Mouse (Mus musculus): ENCODE results near the gene S100a10. TPM values are rescaled to one million over a fixed set of nuclear protein-coding genes. Genes with fewer than 3 reads are reported as not detected.
"Not testable (repeated sequence)": the region's sequence is repeated elsewhere in the genome, so short reads cannot be mapped to it uniquely, and the experiment has no call there.

The S100a10 gene
- total RNA-seq (2021): 10 to 100 TPM; 66.3 to 71.8 TPM
- long read RNA-seq, transcript S100a10-201 (3 exons, 685 nt): major isoform, 55 of 55 reads
- long read RNA-seq, partial matches to known transcripts: 0 of 55 reads
- long read RNA-seq, other reads (novel, unspliced or antisense): 0 of 55 reads

DNA sequence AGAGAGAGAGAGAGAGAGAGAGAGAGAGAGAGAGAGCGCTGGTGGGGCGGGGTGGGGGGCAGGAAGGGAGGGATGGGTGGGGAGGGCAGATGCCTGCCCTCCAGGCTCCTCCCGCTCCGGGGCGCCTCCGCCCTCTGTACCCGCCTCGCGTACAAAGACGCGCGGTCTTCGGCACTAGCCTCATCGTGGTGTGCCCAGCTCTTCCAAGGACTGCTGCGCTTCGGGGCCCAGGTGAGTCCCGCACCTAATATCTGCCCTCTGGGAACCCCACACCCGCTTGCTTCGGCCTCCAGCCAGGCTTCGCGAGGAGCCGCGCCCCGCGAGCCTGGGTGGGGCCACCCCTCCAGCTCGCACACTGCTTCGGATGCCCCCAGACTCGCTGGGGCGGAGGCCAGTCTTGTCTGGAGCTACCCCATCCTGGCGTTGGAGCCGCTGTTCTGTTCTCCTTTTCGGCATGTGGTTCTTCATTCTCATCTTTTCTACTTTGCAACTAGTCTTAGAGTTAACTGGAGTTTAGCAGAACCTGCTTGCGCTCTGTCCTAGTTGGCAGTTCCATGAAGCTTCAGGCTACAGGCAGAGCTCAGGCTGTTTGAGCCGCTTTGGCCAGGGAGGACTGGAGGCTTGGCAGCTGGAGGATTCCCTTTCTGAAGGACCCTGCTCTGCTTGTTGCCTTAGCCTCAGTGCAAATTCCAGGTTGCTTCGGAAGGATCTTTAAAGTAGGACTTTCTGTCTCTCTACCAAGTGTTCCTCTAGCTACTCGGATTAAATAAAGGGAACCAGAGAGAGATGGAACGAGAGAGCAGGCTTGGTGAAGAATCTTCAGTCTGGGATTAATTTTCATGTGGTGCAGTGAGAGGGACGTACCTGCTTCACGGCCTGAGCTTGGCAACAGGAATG lies at the start of gene S100a10:
TSS of gene S100a10 (plus strand) at position 100 of the 897 bp plus-strand sequence.
- DNase-seq (ENCODE audit: low spot score in 2 of 2): peak; percentile 18 to 29

DNA sequence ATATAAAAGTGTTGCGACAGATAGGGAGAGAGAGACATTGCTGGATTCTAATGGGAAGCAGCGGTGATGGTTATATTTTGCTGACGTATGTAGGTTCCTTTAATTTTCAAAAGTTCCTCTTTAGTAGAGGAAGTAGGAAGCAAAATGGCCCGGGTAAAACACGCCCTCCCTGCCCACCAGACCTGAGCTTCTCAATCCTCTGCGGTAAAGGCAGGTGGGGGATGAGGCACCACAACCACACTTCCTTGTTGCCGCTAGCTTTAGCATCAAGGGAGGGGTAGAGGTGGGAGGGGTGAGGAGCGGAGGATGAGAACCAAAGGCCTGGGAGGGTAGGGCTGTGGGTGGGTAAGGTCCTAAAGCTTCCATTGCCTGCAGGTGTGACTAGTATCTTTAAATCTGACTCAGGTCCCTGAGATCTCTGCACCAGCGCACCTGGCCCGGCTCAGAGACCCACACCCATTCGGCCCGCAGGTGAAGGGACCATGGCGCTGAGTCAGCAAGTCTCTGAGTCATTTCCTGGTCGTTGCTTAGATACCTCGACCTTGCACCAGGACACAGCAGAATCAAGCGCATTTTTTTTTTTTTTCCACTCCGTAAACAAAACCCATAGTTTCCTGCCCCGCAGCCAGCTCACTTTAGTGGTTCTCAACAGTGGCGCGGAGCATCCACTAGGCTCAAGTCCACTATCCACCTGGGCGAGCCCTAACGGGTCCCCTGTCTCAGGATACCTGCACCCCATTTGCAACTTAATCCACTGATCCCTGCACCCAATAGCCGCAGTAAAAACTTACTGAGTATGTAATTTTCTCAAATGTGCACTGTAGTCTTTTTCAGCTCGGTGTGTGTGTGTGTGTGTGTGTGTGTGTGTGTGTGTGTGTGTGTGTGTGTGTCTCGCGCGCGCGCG lies 48.7 kb upstream of the S100a10 start:
- no peak for DNase-seq (ENCODE audit: low spot score in 2 of 2)

DNA sequence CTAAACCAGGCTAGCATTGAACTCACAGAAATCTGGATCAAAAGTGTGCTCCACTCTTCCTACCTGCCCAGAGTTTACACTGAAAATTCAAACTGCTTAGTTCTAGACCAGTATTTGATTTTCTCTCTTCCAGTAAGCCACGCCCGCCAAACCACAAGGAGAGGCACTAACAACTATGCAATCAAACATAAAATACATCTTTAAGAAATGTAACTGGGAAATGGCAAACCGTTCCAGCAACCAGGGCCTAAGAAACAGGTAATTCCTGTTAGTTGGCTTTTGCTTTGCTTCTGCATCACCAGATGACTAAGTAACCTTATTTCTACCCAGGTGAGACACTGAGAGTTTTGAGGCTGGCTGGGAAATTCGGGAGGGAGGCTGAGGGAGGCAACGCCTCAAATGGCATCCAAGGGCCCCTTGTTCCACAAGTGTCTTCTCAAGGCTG lies 48.0 kb upstream of the S100a10 start:
- DNase-seq (ENCODE audit: low spot score in 2 of 2): no peak

DNA sequence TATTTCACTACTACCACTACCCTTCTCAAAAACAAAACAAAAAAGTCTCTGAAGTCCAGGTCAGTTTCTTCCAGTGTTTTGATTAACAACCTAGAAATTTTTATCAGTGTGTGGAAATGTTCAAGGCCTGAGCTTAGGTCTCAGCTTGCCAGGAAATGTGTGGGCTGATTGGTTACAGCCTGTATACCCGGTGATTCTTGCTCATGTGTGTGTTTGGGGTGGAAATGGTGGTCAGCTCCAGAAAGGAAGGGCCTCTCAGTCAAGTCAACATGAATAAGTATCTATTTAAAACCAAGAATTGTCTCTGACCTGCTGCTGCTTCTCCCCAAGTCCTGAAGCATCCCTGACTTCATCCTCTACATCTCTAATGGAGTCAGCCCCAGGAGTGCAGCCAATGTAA lies 45.6 kb upstream of the S100a10 start:
- no peak for DNase-seq (ENCODE audit: low spot score in 2 of 2)

DNA sequence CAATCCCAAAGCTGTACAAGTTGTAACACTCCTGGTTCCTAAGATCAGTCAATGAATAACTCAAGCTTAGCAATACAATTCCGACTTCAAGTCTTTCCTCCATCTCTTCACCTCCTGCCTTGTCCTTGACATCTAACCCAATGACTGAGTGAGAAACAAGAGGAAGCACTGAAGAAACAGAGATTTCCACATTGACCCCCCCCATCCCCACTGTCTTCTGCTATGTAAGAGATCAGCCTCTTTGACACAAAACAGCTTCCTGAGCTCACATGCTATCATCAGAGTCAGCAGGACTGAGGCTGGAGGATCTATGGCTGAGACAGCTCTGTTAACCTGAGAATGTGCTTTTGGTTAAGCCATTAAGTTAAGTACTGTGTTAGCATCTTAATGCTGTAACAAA lies 43.8 kb upstream of the S100a10 start:
- DNase-seq (ENCODE audit: low spot score in 2 of 2): no peak

DNA sequence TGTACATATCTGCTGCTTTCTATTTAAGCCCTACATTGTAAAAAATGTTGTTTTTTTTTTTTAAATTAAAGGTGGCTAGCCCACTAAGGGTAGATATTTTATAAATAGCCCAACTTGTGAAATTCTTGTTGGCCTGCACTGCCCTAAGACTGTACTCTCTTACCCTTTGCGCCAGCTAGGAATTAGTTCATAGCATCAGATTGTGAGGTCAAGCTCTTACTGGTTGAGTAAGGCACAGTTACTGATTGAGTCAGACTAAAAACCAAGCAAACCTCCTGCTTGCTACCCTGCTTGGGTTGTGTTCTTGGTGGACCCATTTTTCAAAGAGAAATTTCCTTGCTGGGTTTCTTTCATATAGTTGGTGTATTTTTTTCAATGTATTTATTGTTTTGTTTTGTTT lies 43.1 kb upstream of the S100a10 start:
- no peak for DNase-seq (ENCODE audit: low spot score in 2 of 2)

DNA sequence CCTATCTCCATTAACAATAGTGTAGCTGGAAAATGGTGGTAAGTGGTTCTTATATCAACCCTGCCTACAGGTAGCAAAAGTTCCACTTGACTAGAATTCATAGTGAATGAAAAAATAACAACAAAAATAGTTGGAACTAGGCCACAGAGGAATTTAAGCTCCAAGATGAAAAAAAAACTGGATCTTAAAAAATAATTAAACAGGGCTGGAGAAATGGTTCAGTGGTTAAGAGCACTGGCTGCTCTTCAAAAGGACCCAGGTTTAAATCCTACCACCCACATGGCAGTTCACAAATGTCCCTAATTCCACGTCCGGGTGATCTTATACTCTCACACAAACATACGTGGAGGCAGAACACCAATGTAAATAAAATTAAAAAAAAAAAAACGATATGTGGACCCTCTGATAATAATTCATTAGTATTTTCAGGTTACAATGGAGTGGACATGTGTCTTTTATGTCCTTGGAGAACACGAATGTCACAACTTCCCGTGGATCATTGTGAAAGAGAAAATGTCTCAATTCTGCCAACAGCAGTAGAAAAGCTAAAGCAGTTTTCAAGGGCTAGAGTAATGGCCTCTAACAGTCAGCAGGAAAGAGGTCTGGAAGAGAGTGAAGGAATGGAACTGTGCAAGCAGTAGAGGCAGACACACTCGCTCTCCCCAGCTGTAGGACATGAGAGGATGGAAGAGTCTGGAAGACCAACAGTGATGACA lies 42.3 kb upstream of the S100a10 start:
- no peak for DNase-seq (ENCODE audit: low spot score in 2 of 2)

DNA sequence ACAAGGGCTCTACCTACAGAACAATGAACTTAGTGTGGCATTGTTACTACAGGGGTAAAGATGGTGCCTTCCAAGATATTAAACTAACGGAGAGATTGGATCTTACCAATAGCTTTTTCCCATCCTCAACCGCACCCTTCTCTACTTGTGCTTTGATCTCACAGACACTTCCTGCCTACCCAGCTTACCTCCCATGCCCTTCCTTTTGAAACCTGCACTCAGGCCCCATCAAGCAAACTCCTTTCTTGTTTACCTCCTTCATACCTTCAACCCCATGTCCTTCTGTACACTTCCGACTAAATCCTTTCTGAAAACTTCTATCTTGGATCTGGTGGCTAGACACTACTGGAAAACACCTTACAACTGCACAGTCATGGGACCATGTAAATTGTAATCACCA lies 40.3 kb upstream of the S100a10 start:
- no peak for DNase-seq (ENCODE audit: low spot score in 2 of 2)

DNA sequence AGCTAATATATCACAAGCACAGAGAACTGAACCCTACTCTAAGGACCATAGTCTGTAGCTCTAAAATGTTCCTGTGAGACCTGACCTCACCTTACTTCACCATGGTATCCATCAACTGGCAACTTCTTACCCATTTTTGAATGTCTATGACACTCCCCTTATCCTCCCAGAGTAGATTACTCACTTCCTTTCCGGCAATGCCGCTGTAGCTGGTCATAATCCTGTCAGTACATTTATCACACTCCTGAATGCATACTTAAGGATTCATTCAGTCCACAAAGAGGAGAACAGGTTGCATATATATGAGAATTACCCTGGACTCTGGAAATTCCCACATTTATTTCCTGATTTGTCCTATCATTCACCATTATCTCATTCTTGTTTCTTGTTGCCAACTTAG lies 37.5 kb upstream of the S100a10 start:
- DNase-seq (ENCODE audit: low spot score in 2 of 2): no peak

DNA sequence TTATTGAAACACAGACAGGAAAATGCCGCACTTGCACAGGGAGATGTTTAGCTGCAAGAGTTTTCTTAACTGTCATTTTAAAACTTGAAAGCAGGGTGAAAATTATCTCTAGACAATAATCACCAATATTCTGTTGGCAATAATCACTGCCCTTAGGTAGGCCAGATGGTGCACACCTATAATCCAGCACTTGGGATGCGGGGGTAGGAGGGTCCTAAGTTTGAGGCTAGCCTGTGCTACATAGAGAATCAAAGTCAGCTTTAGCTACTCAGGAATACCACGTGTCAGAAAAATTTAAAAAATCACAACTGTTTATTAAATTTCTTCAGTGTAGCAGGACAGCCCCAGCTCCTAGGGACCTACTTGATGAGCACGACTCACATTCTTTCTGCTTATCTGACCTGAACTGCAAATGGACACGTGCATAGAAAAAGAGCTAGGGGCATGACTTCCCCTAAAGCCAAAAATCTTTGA lies 35.0 kb upstream of the S100a10 start:
- DNase-seq (ENCODE audit: low spot score in 2 of 2): no peak

DNA sequence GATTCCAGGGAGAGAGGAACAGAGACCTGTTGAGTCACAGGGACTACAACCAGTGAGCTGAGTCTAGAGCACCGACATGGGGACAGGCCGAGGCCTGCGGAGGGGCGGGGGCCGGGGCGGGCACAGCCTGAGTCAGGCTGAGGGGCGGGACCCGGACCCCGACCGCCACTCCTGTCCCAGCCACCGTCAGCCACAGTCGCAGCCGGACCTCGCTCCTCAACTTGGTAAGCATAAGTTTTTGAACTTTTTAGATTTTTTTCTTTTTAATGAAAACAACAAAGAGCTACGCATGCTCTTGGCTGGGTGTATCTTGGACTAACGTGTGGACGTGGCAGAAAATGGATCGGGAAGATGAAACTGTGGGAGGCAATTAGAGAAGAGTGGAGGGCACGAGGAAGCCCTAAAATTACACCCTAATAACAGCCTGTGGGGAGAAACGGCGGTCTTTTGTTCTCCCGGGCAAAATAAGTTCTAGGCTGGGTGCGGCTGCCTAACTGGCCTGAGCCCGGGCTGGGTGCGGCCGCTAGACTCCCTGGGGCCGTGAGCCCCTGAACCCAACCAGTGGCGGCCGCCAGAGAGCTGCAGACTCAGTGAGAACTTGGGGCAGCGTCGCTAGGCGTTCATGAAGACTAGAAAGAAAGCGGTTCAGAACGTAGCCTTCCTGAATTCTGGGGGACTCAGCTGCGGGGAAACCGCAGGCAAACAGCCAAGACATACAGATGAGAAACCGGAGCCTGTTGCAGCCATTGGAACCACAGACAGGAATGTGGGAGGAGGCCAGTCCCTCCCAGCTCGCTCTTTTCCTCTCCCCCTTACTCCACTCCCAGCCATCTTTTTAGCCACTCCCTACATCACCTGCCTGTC lies 34.3 kb upstream of the S100a10 start, which contains the start of gene S100a11:
TSS of gene S100a11 (plus strand) at position 159 of the 864 bp plus-strand sequence.
- DNase-seq (ENCODE audit: low spot score in 2 of 2): peak; percentile 6 to 19

DNA sequence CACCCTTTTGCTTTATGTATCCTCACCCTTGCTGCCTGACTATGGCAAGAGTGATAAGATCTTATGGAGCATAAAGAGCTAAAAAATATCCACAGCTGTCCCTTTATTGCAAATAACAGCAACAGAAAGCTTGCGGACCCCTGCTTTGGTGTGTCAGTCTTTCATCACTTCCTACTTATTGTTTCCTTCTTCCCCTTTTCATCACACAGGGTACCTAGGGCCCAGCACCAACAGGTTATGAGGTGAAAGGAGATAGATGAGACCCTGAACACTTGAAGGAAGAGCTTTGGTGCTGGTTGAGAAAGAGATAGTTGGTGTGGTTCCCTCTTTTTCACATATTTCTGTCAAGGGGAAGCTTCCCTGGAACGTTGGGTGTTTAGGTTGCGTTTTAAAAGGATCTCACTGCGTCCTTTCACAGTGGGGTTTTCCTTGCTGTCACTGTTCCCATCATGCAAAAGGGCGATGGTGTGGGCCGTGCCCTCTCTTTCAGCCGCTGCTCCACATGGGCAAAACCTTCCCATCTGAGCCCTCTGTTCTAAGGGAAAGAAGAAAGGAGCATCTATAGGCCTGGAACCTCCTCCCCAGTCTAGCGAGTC lies 33.3 kb upstream of the S100a10 start:
- no peak for DNase-seq (ENCODE audit: low spot score in 2 of 2)

DNA sequence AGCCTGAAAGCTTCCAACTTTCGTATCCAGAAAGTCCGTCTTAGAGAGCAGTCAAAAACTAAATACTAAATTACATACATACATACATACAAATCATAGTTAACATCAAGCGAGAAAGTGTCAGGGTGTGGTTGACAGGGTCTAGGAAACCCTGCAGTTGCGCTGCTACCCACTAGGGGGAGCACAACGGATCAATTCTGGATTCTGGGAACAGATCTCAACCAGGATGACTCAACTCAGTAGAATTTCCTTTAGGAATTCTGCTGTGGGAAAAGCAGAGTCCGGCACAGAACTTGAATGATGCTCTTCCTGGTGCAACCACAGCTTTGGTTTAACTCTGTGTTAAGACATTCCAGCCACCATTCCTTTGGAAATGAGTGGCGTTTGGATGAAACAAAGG lies 32.3 kb upstream of the S100a10 start:
- DNase-seq (ENCODE audit: low spot score in 2 of 2): peak; percentile 63 to 73

DNA sequence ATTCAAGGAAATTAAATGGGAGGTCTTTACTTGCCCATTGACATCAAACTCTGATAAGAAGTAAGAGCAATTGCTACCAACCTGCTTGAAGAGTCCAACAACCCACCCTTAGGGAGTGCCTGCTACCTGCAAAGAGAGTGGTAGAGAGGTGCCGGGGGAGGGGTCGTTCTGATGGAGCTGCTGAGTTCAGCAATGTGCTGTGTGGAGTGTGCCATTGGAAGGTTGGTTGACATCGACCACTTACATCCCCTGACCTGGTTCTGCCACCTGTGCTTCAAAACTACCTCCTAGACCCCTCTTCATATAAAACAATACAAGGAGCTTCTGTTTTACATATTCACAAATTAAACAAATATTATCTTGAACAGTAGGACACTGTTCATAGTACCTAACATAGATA lies 27.6 kb upstream of the S100a10 start:
- no peak for DNase-seq (ENCODE audit: low spot score in 2 of 2)

DNA sequence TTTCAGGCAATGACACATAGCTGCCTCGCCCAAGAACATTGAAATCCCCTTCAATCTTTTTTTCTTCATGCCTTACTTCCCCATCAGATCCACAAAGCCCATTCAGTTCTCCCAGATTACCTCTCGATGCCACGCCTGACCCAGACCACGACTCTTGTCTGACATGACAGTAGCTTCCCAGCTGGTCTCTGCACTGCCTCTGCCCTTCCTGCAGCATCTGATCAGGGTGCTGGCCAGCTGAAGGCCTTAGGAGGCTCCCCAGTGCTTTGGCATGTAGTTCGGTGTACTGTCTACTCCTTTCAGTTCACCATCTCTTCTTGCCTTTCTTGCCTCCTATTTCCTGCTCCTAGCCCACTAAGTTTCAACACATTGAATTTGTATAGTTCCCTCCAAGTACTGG lies 26.1 kb upstream of the S100a10 start:
- no peak for DNase-seq (ENCODE audit: low spot score in 2 of 2)

DNA sequence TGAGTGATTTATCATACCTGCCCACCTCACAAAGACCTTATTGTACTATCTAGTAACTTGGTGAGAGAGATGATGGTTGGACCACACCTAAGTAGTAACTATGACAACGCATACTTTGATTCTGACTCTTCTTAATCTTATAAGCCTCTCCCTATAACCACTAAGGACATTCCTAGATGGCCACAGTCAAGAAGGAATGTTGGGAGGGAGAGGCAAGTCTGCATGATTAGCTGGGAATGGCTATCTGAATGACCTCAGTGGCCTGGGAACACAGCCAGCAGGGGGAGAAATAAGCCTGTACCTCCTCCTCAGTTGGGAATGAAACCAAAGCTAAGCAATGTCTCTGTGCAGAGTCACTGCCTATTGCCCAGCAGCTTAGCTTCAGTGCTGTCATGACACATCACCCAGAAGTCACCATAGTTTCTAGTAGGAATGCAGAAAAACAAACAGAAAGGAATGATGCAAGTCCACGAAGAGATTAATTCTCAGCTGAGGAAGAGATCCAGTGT lies 17.8 kb upstream of the S100a10 start:
- no peak for DNase-seq (ENCODE audit: low spot score in 2 of 2)

DNA sequence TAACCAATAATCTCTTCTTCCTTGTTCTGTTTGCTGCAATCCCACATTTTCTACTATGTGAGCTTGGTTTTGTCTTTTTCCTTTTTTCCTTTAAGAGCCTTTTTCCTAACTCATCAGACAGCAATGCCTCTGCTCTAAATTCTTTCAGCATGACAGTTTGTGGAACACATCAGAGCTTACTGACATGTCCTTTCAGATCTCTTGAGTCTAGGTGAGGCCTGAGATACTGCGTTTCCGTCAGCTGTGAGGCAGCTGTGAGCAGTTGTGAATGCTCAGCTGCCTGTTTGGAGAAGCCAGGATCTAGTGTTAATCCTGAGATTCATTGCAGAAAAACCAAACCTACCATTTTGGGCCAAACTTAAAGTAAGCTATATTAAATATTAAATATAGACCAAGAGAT lies 16.4 kb upstream of the S100a10 start:
- no peak for DNase-seq (ENCODE audit: low spot score in 2 of 2)

DNA sequence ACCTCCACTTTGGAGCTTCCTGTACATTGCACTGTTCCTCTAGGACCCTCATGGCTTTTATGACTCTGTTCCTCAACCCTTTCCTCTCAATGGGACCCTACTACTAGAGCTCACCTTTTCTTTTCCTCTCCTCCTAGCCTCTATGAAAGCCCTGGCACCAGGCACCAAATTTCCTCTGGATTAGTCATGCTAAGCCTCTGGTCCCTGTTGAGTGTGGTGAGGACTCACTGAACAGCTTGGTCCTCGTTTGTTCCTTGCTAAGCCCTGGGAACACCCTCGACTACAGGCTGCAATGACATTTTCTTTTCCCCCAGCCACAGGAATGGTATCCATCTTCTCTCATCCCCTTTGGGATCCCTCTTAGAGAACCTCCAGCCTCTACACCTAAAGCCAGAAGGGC lies 13.4 kb upstream of the S100a10 start:
- no peak for DNase-seq (ENCODE audit: low spot score in 2 of 2)

DNA sequence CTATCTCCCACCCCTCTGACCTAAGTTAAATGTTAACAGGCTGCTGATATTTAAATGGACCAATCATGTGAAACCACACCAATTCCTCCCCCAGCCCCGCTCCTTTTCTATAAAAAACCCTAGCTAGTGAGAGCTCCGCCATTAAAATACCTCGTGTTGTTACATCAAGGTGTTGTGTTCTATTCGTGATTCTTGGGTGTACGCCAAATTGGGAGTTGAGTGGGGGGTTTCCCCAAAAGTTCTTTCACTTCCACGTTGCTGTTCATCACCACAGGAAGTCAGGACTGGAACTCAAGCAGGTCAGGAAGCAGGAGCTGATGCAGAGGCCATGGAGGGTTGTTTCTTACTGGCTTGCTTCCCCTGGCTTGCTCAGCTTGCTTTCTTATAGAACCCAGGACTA lies 10.7 kb upstream of the S100a10 start:
- DNase-seq (ENCODE audit: low spot score in 2 of 2): not testable (repeated sequence)

Measured in layer of hippocampus, postnatal 10 days (tissue).